In genomic region chr3:69315810-69316390, GRCm38 (mm10) we compare ENCODE assay signal across 7 mouse cellular contexts. TPM values are rescaled to one million over a fixed set of nuclear protein-coding genes. Genes with fewer than 3 reads are reported as not detected.
DNase-seq lines count a peak whose midpoint lies in the region; ATAC-seq lines count a peak whose summit lies in the region.

No protein-coding gene starts in this region.

- WGBS in neural tube, embryonic 11.5 days: 3% methylated on average over 18 of the region's 18 CpGs
- 2% methylated on average over 18 of the region's 18 CpGs for WGBS in forebrain, embryonic 11.5 days
- 3% methylated on average over 18 of the region's 18 CpGs for WGBS in liver, embryonic 11.5 days
- WGBS in stomach, embryonic 16.5 days: 1% methylated on average over 18 of the region's 18 CpGs

- DNase-seq in neural tube, embryonic 11.5 days (ENCODE audit: low spot score): no peak
- no peak for DNase-seq in neural tube, embryonic 10.5 days (ENCODE audit: extremely low spot score, low spot score)
- peak; percentile 54 for DNase-seq in forebrain, embryonic 11.5 days (ENCODE audit: low spot score)
- DNase-seq in liver, embryonic 11.5 days (ENCODE audit: low spot score): no peak
- no peak for DNase-seq in natural killer cell, adult 2 months (ENCODE audit: low spot score in 2 of 2)
- no peak for DNase-seq in left cerebral cortex, postnatal 4 days

- ATAC-seq in neural tube, embryonic 11.5 days (ENCODE audit: insufficient read depth, low FRiP score, low TSS enrichment): peak; percentile 52
- ATAC-seq in forebrain, embryonic 11.5 days (replicated peaks; ENCODE audit: low FRiP score): peak; percentile 64
- ATAC-seq in liver, embryonic 11.5 days (replicated peaks; ENCODE audit: low FRiP score): peak; percentile 10
- ATAC-seq in stomach, embryonic 16.5 days (ENCODE audit: insufficient read depth, low FRiP score): peak; percentile 18; the same call in 1 of the 2 replicates

- H3K27me3 ChIP-seq in neural tube, embryonic 11.5 days (ENCODE audit: control insufficient read depth, insufficient read depth, low read length): no peaks in the 10 kb centered on the region
- H3K27me3 ChIP-seq in forebrain, embryonic 11.5 days (ENCODE audit: control insufficient read depth, insufficient read depth, low read length): no peaks in the 10 kb centered on the region
- 0 out of 2 replicates have a peak, but pooled peaks cover 3% of the 10 kb centered on the region for H3K27me3 ChIP-seq in liver, embryonic 11.5 days (replicated peaks; ENCODE audit: control insufficient read depth, insufficient read depth, low read length)
- H3K27me3 ChIP-seq in stomach, embryonic 16.5 days (ENCODE audit: control insufficient read depth, insufficient read depth, low read length): no peaks in the 10 kb centered on the region; the same call in 1 of the 2 replicates

- peak overlapping the region; percentile 90 for H3K4me2 ChIP-seq in neural tube, embryonic 11.5 days (ENCODE audit: low read depth)
- H3K4me2 ChIP-seq in forebrain, embryonic 11.5 days (ENCODE audit: low read depth, low read length, severe bottlenecking): peak overlapping the region; percentile 90
- H3K4me2 ChIP-seq in liver, embryonic 11.5 days: peak overlapping the region; percentile 96
- peak overlapping the region; percentile 73 for H3K4me2 ChIP-seq in stomach, embryonic 16.5 days (ENCODE audit: low read depth, low read length)

- peak overlapping the region; percentile 91 for H3K9ac ChIP-seq in neural tube, embryonic 11.5 days (ENCODE audit: low read length)
- H3K9ac ChIP-seq in forebrain, embryonic 11.5 days (ENCODE audit: low read length): peak overlapping the region; percentile 92
- peak overlapping the region; percentile 86 for H3K9ac ChIP-seq in liver, embryonic 11.5 days (ENCODE audit: low read depth, low read length)
- peak overlapping the region; percentile 80 for H3K9ac ChIP-seq in stomach, embryonic 16.5 days (ENCODE audit: low read length)

- no peaks in the 10 kb centered on the region for H3K36me3 ChIP-seq in neural tube, embryonic 11.5 days (ENCODE audit: control insufficient read depth, insufficient read depth, low read length)
- no peaks in the 10 kb centered on the region for H3K36me3 ChIP-seq in forebrain, embryonic 11.5 days (ENCODE audit: control insufficient read depth, insufficient read depth, low read length)
- no peaks in the 10 kb centered on the region for H3K36me3 ChIP-seq in liver, embryonic 11.5 days (ENCODE audit: control insufficient read depth, insufficient read depth, low read length)
- no peaks in the 10 kb centered on the region for H3K36me3 ChIP-seq in stomach, embryonic 16.5 days (ENCODE audit: control insufficient read depth, insufficient read depth, low read length)

- H3K4me3 ChIP-seq in neural tube, embryonic 11.5 days (ENCODE audit: low read depth, low read length): peak overlapping the region; percentile 77
- H3K4me3 ChIP-seq in forebrain, embryonic 11.5 days (ENCODE audit: low read depth, low read length): peak overlapping the region; percentile 73
- H3K4me3 ChIP-seq in liver, embryonic 11.5 days (ENCODE audit: low read depth, low read length): peak overlapping the region; percentile 73
- peak overlapping the region; percentile 62 for H3K4me3 ChIP-seq in stomach, embryonic 16.5 days (replicated peaks; ENCODE audit: low read length)

- H3K4me1 ChIP-seq in neural tube, embryonic 11.5 days (ENCODE audit: control insufficient read depth, insufficient read depth, low read length): peaks cover 9% of the 10 kb centered on the region; the same call in 1 of the 2 replicates
- peaks cover 11% of the 10 kb centered on the region for H3K4me1 ChIP-seq in forebrain, embryonic 11.5 days (replicated peaks; ENCODE audit: control insufficient read depth, insufficient read depth, low read length)
- peaks cover 6% of the 10 kb centered on the region for H3K4me1 ChIP-seq in liver, embryonic 11.5 days (replicated peaks; ENCODE audit: control insufficient read depth, insufficient read depth, low read length)
- peaks cover 23% of the 10 kb centered on the region for H3K4me1 ChIP-seq in stomach, embryonic 16.5 days (ENCODE audit: control insufficient read depth, insufficient read depth, low read length)

- H3K9me3 ChIP-seq in neural tube, embryonic 11.5 days (ENCODE audit: control insufficient read depth, low read length): no peaks in the 10 kb centered on the region
- no peaks in the 10 kb centered on the region for H3K9me3 ChIP-seq in forebrain, embryonic 11.5 days (ENCODE audit: control insufficient read depth, low read length)
- H3K9me3 ChIP-seq in liver, embryonic 11.5 days (ENCODE audit: control insufficient read depth, low read length): no peaks in the 10 kb centered on the region
- H3K9me3 ChIP-seq in stomach, embryonic 16.5 days (replicated peaks; ENCODE audit: control insufficient read depth, low read length): no peaks in the 10 kb centered on the region

- H3K27ac ChIP-seq in neural tube, embryonic 11.5 days (ENCODE audit: low read depth, low read length): peak overlapping the region; percentile 81; the same call in 1 of the 2 replicates
- peak overlapping the region; percentile 84; the same call in 1 of the 2 replicates for H3K27ac ChIP-seq in forebrain, embryonic 11.5 days (ENCODE audit: low read depth, low read length)
- peak overlapping the region; percentile 75 for H3K27ac ChIP-seq in liver, embryonic 11.5 days (ENCODE audit: low read depth, low read length)
- peak overlapping the region; percentile 77 for H3K27ac ChIP-seq in stomach, embryonic 16.5 days (ENCODE audit: low read length)

- intact Hi-C loops in left cerebral cortex, postnatal 4 days (cut with DNase I): loop anchor here (5.0 kb wide), 1 partner anchor 166 kb away; no protein-coding TSS in a partner anchor

RNA-seq across cellular contexts. Expression of gene Ppm1l, which starts 0.8 kb away (rescaled TPM):
- 18.4 and 22.6 TPM in 2 replicates for polyA plus RNA-seq in neural tube, embryonic 11.5 days (2014; fragmentation: Nextera tagmentation; extraction: Ambion mirVana)
- 16.9 and 17.0 TPM in 2 replicates for polyA plus RNA-seq in forebrain, embryonic 11.5 days (2014; fragmentation: Nextera tagmentation; extraction: Ambion mirVana)
- polyA plus RNA-seq in liver, embryonic 11.5 days (2014; fragmentation: Nextera tagmentation; extraction: Ambion mirVana): 8.2 and 8.3 TPM in 2 replicates
- polyA plus RNA-seq in stomach, embryonic 16.5 days (2015; fragmentation: Nextera tagmentation; extraction: Ambion mirVana): 7.3 and 7.4 TPM in 2 replicates
- 10 to 100 TPM; 45.9 to 49.2 TPM for total RNA-seq in left cerebral cortex, postnatal 4 days (2021)

Comparison
In these comparisons a context has a peak if more than half of its experiments do, and no peak if none do; other contexts are left out.
1. ATAC-seq: peak in every context shown above with its lines; median percentile 64 in forebrain, embryonic 11.5 days; 52 in neural tube, embryonic 11.5 days; 18 in stomach, embryonic 16.5 days; 10 in liver, embryonic 11.5 days.